Mouse (Mus musculus) midbrain, embryonic 11.5 days (tissue): ENCODE data around the gene Rpl27. TPM values are rescaled to one million over a fixed set of nuclear protein-coding genes. Genes with fewer than 3 reads are reported as not detected.
"Not testable (repeated sequence)": the region's sequence is repeated elsewhere in the genome, so short reads cannot be mapped to it uniquely, and the experiment has no call there.

ENCODE experiments used
- ATAC-seq: fragments of 200-750 bp; cut with Nextera tagmentation; 2 replicates; pipeline ENCODE4 v1.8.0; 2017; ENCODE audit warnings: moderate TSS enrichment, moderate library complexity; ENCODE audit not compliant: low FRiP score
- DNase-seq: peaks from one replicate; pipeline ENCODE4 v3.0.0; 2015; ENCODE audit warnings: low spot score; ENCODE audit errors: missing footprints
- H3K27ac ChIP-seq: fragments of 300-500 bp; sonication (generic); 2 replicates; pipeline ENCODE4 v1.5.1; 2014; ENCODE audit warnings: low read depth, low read length
- H3K27me3 ChIP-seq: fragments of 300-500 bp; sonication (generic); 2 replicates; pipeline ENCODE4 v1.6.1; 2014; ENCODE audit warnings: mild to moderate bottlenecking, low read length, moderate library complexity, mixed read lengths; ENCODE audit not compliant: control insufficient read depth, insufficient read depth
- H3K36me3 ChIP-seq: fragments of 300-500 bp; sonication (generic); 2 replicates; pipeline ENCODE4 v1.6.1; 2014; ENCODE audit warnings: mild to moderate bottlenecking, low read length, moderate library complexity, mixed read lengths; ENCODE audit not compliant: control insufficient read depth, insufficient read depth
- H3K4me1 ChIP-seq: fragments of 300-500 bp; sonication (generic); 2 replicates; pipeline ENCODE4 v1.6.1; 2014; ENCODE audit warnings: low read length; ENCODE audit not compliant: control insufficient read depth, insufficient read depth
- H3K4me2 ChIP-seq: fragments of 300-500 bp; sonication (generic); 2 replicates; pipeline ENCODE4 v1.6.1; 2014; ENCODE audit warnings: mild to moderate bottlenecking, moderate library complexity
- H3K4me3 ChIP-seq: fragments of 300-500 bp; sonication (generic); 2 replicates; pipeline ENCODE4 v1.5.1; 2014; ENCODE audit warnings: low read depth, low read length
- H3K9ac ChIP-seq: fragments of 300-500 bp; sonication (generic); 2 replicates; pipeline ENCODE4 v1.6.1; 2014; ENCODE audit warnings: low read length
- H3K9me3 ChIP-seq: fragments of 300-500 bp; sonication (generic); 2 replicates; pipeline ENCODE4 v1.6.1; 2016; ENCODE audit warnings: low read length; ENCODE audit not compliant: control insufficient read depth
- WGBS: fragments of 180-500 bp; shearing (Covaris S2); extraction: QIAGEN DNeasy Blood & Tissue Kit; methylation state at CpG from one replicate; pipeline ENCODE4 v1.1.7; 2014; 5-methylcytosine and 5-hydroxymethylcytosine counted together
- polyA plus RNA-seq: library from polyadenylated mRNA; unstranded; fragments of >200 nt; fragmentation: Nextera tagmentation; extraction: Ambion mirVana; gene quantifications from 2 replicates; pipeline ENCODE4 v1.2.1, GENCODE M21; 2014

The Rpl27 gene
- polyA plus RNA-seq, 1 experiment from 2014 or later: 399 TPM

GRCm38 (mm10) chr11:101441450-101442126, 510 bp upstream of the Rpl27 start:
- H3K27me3 ChIP-seq, H3K4me2 ChIP-seq, H3K9me3 ChIP-seq, H3K27ac ChIP-seq, DNase-seq, H3K9ac ChIP-seq, H3K4me1 ChIP-seq: not testable (repeated sequence)
- peak; percentile 74; the same call in 1 of the 2 replicates for ATAC-seq
- 38% methylated on average over 15 of the region's 15 CpGs for WGBS
- H3K36me3 ChIP-seq: peaks cover 12% of the 10 kb centered on the region; the same call in 1 of the 2 replicates
- peak overlapping the region; percentile 87 for H3K4me3 ChIP-seq

- H3K27me3 ChIP-seq: no peaks in the 10 kb centered on the region
- ATAC-seq: no peak; the same call in 1 of the 2 replicates
- 1% methylated on average over 14 of the region's 14 CpGs for WGBS
Measured at GRCm38 (mm10) chr11:101442760-101443159, 662 bp downstream of the Rpl27 start.

GRCm38 (mm10) chr11:101446319-101446718, 4.2 kb downstream of the Rpl27 start:
- no peak overlapping the region for H3K4me3 ChIP-seq
- DNase-seq (no peak), ATAC-seq (no peak)
- no peak overlapping the region for H3K4me2 ChIP-seq
- H3K9me3 ChIP-seq: no peaks in the 10 kb centered on the region
- WGBS: 86% methylated on average over 1 of the region's 1 CpGs
- H3K9ac ChIP-seq: no peak overlapping the region
- peaks cover 12% of the 10 kb centered on the region; the same call in 1 of the 2 replicates for H3K36me3 ChIP-seq
- no peak overlapping the region for H3K27ac ChIP-seq
- peaks cover 10% of the 10 kb centered on the region for H3K4me1 ChIP-seq
- H3K27me3 ChIP-seq: no peaks in the 10 kb centered on the region

More at GRCm38 (mm10) chr11:101442760-101443159, 662 bp downstream of the Rpl27 start:
- Histone ChIP-seq H3K9ac (peak overlapping the region; percentile 96), H3K27ac (peak overlapping the region; percentile 87), H3K4me1 (peaks cover 10% of the 10 kb centered on the region), H3K4me3 (peak overlapping the region; percentile 87), H3K4me2 (peak overlapping the region; percentile 96), H3K9me3 (no peaks in the 10 kb centered on the region), H3K36me3 (peaks cover 12% of the 10 kb centered on the region; the same call in 1 of the 2 replicates)
- no peak for DNase-seq

- H3K27me3 ChIP-seq, DNase-seq, ATAC-seq, H3K4me2 ChIP-seq, H3K4me1 ChIP-seq, H3K9me3 ChIP-seq, H3K4me3 ChIP-seq, H3K27ac ChIP-seq, H3K9ac ChIP-seq: not testable (repeated sequence)
- WGBS: 93% methylated on average over 8 of the region's 8 CpGs
- peaks cover 12% of the 10 kb centered on the region; the same call in 1 of the 2 replicates for H3K36me3 ChIP-seq
Measured at GRCm38 (mm10) chr11:101446860-101447259, 4.8 kb downstream of the Rpl27 start.

GRCm38 (mm10) chr11:101447786-101448185, 5.7 kb downstream of the Rpl27 start:
- ATAC-seq (no peak), DNase-seq (no peak)
- Histone ChIP-seq H3K4me2 (no peak overlapping the region), H3K4me3 (no peak overlapping the region), H3K9me3 (no peaks in the 10 kb centered on the region), H3K9ac (no peak overlapping the region), H3K4me1 (peaks cover 10% of the 10 kb centered on the region), H3K36me3 (peaks cover 12% of the 10 kb centered on the region; the same call in 1 of the 2 replicates), H3K27ac (no peak overlapping the region), H3K27me3 (no peaks in the 10 kb centered on the region)
- WGBS: 87% methylated on average over 5 of the region's 5 CpGs

GRCm38 (mm10) chr11:101448274-101448746, 6.2 kb downstream of the Rpl27 start, which contains the start of gene Ifi35:
TSS of gene Ifi35 (plus strand) at chr11:101448407.
- 43% methylated on average over 10 of the region's 10 CpGs for WGBS
- Histone ChIP-seq H3K9me3 (no peaks in the 10 kb centered on the region), H3K4me2 (no peak within 1 kb of the TSS), H3K27ac (no peak within 1 kb of the TSS), H3K36me3 (peaks cover 12% of the 10 kb centered on the region; the same call in 1 of the 2 replicates), H3K4me1 (peaks cover 5% of the 10 kb centered on the region), H3K9ac (no peak within 1 kb of the TSS), H3K4me3 (no peak within 1 kb of the TSS), H3K27me3 (no peaks in the 10 kb centered on the region)
- ATAC-seq: no peak
- no peak for DNase-seq

- no peak overlapping the region for H3K9ac ChIP-seq
- no peak overlapping the region for H3K4me2 ChIP-seq
- WGBS: 81% methylated on average over 4 of the region's 4 CpGs
- ATAC-seq (no peak), DNase-seq (no peak)
- peaks cover 9% of the 10 kb centered on the region; the same call in 1 of the 2 replicates for H3K36me3 ChIP-seq
- no peak overlapping the region for H3K4me3 ChIP-seq
- no peaks in the 10 kb centered on the region for H3K27me3 ChIP-seq
- peaks cover under 1% of the 10 kb centered on the region; the same call in 1 of the 2 replicates for H3K4me1 ChIP-seq
- no peak overlapping the region for H3K27ac ChIP-seq
- no peaks in the 10 kb centered on the region for H3K9me3 ChIP-seq
Measured at GRCm38 (mm10) chr11:101448899-101449298, 6.8 kb downstream of the Rpl27 start.

GRCm38 (mm10) chr11:101449596-101449995, 7.5 kb downstream of the Rpl27 start:
- 89% methylated on average over 4 of the region's 4 CpGs for WGBS
- DNase-seq, H3K9ac ChIP-seq, H3K27me3 ChIP-seq, H3K4me3 ChIP-seq, H3K9me3 ChIP-seq, H3K27ac ChIP-seq, H3K36me3 ChIP-seq, H3K4me2 ChIP-seq, ATAC-seq, H3K4me1 ChIP-seq: not testable (repeated sequence)

GRCm38 (mm10) chr11:101450394-101450793, 8.3 kb downstream of the Rpl27 start:
- WGBS: 92% methylated on average over 3 of the region's 3 CpGs
- no peak for ATAC-seq
- no peak overlapping the region for H3K4me3 ChIP-seq

More at GRCm38 (mm10) chr11:101450394-101450793, 8.3 kb downstream of the Rpl27 start:
- Histone ChIP-seq H3K9me3 (no peaks in the 10 kb centered on the region), H3K4me2 (no peak overlapping the region), H3K27me3 (no peaks in the 10 kb centered on the region), H3K27ac (no peak overlapping the region), H3K9ac (no peak overlapping the region), H3K4me1 (no peaks in the 10 kb centered on the region), H3K36me3 (0 out of 2 replicates have a peak, but pooled peaks cover 4% of the 10 kb centered on the region)
- DNase-seq: no peak
